Mouse (Mus musculus): Measurements from ENCODE around the gene Iqcd.

Gene Iqcd

GRCm38 (mm10) chr5:120656281-120656751, 67.5 kb downstream of the Iqcd start:
- in situ Hi-C loops (cut with MboI, MseI), result no loop called here
